Mouse (Mus musculus) bone marrow macrophage, adult 2 months (primary cell): Measurements from ENCODE around the gene Olfr354.

ENCODE experiments used
- CTCF ChIP-seq: IDR thresholded peaks from 2 replicates; pipeline ENCODE4 v1.5.1; 2012; ENCODE audit warnings: low read depth, mild to moderate bottlenecking, low read length, moderate library complexity
- POLR2A ChIP-seq: IDR thresholded peaks from 2 replicates; pipeline ENCODE4 v1.6.1; 2012; ENCODE audit warnings: mild to moderate bottlenecking, low read depth, low read length, borderline replicate concordance

- TF ChIP-seq CTCF = no peak
- TF ChIP-seq POLR2A = no peak
These were observed 12.6 kb upstream of the Olfr354 start, which contains the start of gene Olfr353 for GRCm38 (mm10) chr2:36892836-36893235.
